Mouse (Mus musculus) limb, embryonic 12.5 days (tissue): Measurements from ENCODE around the gene Tnfrsf11a. TPM values are rescaled to one million over a fixed set of nuclear protein-coding genes. Genes with fewer than 3 reads are reported as not detected.

Source experiments
- ATAC-seq: fragments of 200-750 bp; cut with Nextera tagmentation; 2 replicates; pipeline ENCODE4 v1.8.0; 2017; ENCODE audit warnings: low read depth, moderate TSS enrichment; ENCODE audit not compliant: insufficient number of reproducible peaks, insufficient read depth, low FRiP score, low TSS enrichment
- H3K27ac ChIP-seq: fragments of 300-500 bp; sonication (generic); 2 replicates; pipeline ENCODE4 v1.5.1; 2016; ENCODE audit warnings: mild to moderate bottlenecking, moderate library complexity
- H3K27me3 ChIP-seq: fragments of 300-500 bp; sonication (generic); 2 replicates; pipeline ENCODE4 v1.6.1; 2016; ENCODE audit warnings: mild to moderate bottlenecking, moderate library complexity
- H3K36me3 ChIP-seq: fragments of 300-500 bp; sonication (generic); 2 replicates; pipeline ENCODE4 v1.6.1; 2016; ENCODE audit warnings: mild to moderate bottlenecking, moderate library complexity
- H3K4me1 ChIP-seq: fragments of 300-500 bp; sonication (generic); replicated peaks from 2 replicates; pipeline ENCODE4 v1.6.1; 2016
- H3K4me2 ChIP-seq: fragments of 300-500 bp; sonication (generic); 2 replicates; pipeline ENCODE4 v1.6.1; 2016; ENCODE audit warnings: mild to moderate bottlenecking, moderate library complexity
- H3K4me3 ChIP-seq: fragments of 300-500 bp; sonication (generic); replicated peaks from 2 replicates; pipeline ENCODE4 v1.5.1; 2016; ENCODE audit warnings: mild to moderate bottlenecking
- H3K9ac ChIP-seq: fragments of 300-500 bp; sonication (generic); replicated peaks from 2 replicates; pipeline ENCODE4 v1.6.1; 2016; ENCODE audit warnings: mild to moderate bottlenecking, moderate library complexity
- H3K9me3 ChIP-seq: fragments of 300-500 bp; sonication (generic); 2 replicates; pipeline ENCODE4 v1.6.1; 2016; ENCODE audit warnings: mild to moderate bottlenecking, moderate library complexity
- WGBS: fragments of 180-500 bp; shearing (Covaris S2); methylation state at CpG from one replicate; pipeline ENCODE4 v1.1.7; 2016; 5-methylcytosine and 5-hydroxymethylcytosine counted together
- polyA plus RNA-seq: library from polyadenylated mRNA; unstranded; fragments of >200 nt; fragmentation: Nextera tagmentation; extraction: Ambion mirVana; gene quantifications from 2 replicates; pipeline ENCODE4 v1.2.1, GENCODE M21; 2016

The Tnfrsf11a gene
- polyA plus RNA-seq, 1 experiment from 2014 or later: 0.44 TPM

DNA sequence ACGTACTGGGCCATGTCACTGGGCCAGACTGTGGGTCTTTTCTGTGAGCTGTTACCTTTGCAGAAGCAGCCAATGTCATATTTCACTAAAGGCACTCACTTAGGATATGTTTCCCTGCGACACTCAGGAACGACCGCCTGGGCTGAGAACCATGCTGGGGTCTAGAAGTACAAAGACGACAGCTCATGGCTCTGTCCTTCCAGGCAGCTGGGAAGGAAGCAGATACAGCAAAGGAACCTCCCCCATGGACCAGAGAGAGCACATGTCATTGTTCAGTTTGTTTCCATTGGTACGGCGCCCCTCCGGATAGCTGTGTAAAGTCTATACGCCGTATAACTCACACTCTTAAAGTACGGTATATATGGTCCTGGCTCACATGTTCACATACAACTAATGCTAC is 97.9 kb downstream of the Tnfrsf11a start:
- ATAC-seq: no peak
- peaks cover 17% of the 10 kb centered on the region; the same call in 1 of the 2 replicates for H3K27me3 ChIP-seq
- WGBS: 90% methylated on average over 11 of the region's 11 CpGs
- no peaks in the 10 kb centered on the region for H3K9me3 ChIP-seq
- peaks cover 10% of the 10 kb centered on the region for H3K4me1 ChIP-seq
- H3K9ac ChIP-seq: no peak overlapping the region
- H3K4me2 ChIP-seq: no peak overlapping the region
- no peak overlapping the region for H3K27ac ChIP-seq
- H3K4me3 ChIP-seq: no peak overlapping the region
- H3K36me3 ChIP-seq: no peaks in the 10 kb centered on the region

DNA sequence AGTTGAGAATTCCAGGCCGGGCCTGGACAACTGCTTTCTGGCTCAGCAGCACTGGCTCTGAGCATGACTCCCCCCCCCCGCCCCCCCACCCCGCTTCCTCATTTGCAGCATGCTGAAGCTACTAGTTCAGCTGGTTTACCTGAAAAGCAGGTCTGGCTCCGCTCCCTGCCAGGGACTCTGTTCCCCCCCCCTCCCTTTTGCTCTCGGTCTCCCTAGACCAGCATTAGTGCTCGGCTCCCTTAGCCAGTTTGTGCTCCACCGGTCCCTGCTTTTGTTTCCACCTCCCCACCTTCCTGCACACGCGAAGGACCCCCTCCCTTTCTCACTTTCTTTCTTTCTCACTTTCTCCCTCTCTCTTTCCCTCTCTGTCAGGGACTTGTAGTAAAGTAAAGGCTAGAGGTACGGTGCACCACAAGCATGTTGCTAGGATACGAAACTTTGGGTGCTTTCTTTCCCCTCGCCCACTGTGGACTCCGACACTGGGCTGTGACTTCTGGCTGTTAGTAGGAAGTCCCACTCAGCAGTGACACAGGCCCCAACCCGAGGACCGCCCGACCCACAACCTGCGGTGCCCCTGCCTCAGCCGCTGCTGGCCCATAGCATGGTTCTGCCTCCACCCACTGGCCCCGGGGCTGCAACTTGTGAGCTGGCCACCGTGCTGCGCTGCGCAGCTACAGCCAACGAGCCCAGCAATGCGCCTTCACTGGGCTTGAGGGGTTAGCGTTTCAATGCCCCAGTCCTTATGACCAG is 100.2 kb downstream of the Tnfrsf11a start:
- Histone ChIP-seq H3K9me3 (no peaks in the 10 kb centered on the region), H3K27me3 (peaks cover 17% of the 10 kb centered on the region; the same call in 1 of the 2 replicates), H3K4me1 (peaks cover 10% of the 10 kb centered on the region), H3K27ac (no peak overlapping the region), H3K4me2 (peak overlapping the region; percentile 58), H3K9ac (peak overlapping the region; percentile 37; the same call in 1 of the 2 replicates), H3K36me3 (no peaks in the 10 kb centered on the region), H3K4me3 (peak overlapping the region; percentile 33)
- ATAC-seq: peak; percentile 67; the same call in 1 of the 2 replicates
- WGBS: 13% methylated on average over 25 of the region's 25 CpGs

DNA sequence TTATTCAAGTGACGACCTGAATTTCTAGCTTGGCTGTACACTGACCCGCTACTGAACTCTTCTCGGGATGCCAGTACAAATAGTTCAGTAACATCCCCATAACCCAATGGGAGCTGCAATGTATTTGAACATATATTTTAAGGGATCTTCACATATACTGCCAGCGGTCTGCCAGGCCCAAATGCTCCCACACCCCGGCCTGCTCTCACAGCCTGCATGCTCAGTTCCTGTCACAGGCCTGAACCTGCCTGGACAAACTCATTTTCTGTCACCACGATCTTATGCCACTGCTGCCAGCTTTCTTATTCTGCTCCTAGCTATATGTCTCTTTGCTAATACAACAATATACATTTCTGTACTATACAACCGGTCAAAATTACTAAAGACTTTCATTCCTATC is 100.9 kb downstream of the Tnfrsf11a start:
- Histone ChIP-seq H3K27ac (no peak overlapping the region), H3K36me3 (no peaks in the 10 kb centered on the region), H3K9ac (no peak overlapping the region), H3K4me1 (peaks cover 10% of the 10 kb centered on the region), H3K4me3 (no peak overlapping the region), H3K9me3 (no peaks in the 10 kb centered on the region), H3K27me3 (peaks cover 17% of the 10 kb centered on the region; the same call in 1 of the 2 replicates), H3K4me2 (peak overlapping the region; percentile 58; the same call in 1 of the 2 replicates)
- no peak for ATAC-seq
- WGBS: 72% methylated on average over 7 of the region's 7 CpGs

DNA sequence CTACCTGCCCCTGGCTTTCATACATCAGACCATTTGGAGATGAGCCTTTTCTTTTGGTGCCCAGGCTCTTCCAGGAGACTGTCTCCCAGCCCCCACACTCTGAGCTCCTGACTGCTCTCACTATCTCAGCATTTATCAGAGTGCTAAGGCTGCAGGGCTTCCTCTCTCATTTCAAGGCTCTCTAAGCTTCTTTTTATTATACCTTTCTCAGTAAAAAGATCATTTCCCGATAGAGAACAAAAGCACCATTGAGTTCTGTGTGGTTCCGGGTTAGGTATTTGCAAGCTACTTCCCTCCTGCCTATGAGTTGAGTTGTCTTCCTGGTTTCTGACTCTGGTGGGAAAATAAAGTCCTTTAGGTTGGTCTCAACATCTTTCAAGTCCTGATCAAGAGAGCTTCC is 103.0 kb downstream of the Tnfrsf11a start:
- H3K27me3 ChIP-seq: peaks cover 17% of the 10 kb centered on the region; the same call in 1 of the 2 replicates
- no peak overlapping the region for H3K9ac ChIP-seq
- H3K4me2 ChIP-seq: no peak overlapping the region
- H3K4me1 ChIP-seq: peaks cover 10% of the 10 kb centered on the region
- WGBS: 83% methylated on average over 2 of the region's 2 CpGs
- no peak overlapping the region for H3K4me3 ChIP-seq
- no peaks in the 10 kb centered on the region for H3K9me3 ChIP-seq
- ATAC-seq: no peak
- no peak overlapping the region for H3K27ac ChIP-seq
- no peaks in the 10 kb centered on the region for H3K36me3 ChIP-seq

DNA sequence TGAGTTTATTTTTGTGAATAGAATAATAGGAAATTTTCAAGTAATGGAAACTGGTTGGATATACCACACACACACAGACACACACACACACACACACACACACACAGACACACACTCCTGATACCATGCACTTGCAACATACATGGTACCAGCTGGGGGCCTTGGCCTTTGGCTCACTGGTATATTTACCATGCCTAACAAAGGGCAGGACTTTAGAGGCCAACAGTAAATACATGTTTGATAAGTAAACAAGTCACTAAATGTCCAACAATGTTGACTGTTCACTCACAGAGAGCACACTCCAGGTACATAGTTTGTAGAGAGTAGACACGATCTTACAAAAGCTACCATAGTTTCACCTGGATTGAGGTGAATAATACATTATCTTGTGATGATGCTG is 104.6 kb downstream of the Tnfrsf11a start:
- no peak for ATAC-seq

DNA sequence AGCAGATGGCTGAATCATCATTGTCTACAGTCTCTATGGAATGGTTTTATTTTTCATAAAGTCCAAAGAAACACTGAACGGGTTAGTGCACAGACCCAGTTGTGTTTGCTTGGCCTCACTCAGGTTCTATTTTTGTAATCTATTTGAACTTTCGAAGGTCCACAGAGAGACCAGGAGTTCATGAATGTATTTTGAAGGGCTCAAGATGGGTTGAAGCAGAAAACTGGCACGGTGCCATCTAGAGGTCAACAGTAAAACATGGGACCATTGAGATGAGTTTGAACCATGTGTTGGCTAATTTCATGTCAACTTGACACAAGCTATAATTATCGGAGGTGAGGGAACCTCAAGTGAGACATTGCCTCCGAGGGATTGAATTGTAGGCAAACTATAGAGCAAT is 105.1 kb downstream of the Tnfrsf11a start:
- Histone ChIP-seq H3K4me1 (peaks cover 5% of the 10 kb centered on the region), H3K4me2 (no peak overlapping the region), H3K36me3 (no peaks in the 10 kb centered on the region), H3K27ac (no peak overlapping the region), H3K9me3 (no peaks in the 10 kb centered on the region), H3K9ac (no peak overlapping the region), H3K4me3 (no peak overlapping the region), H3K27me3 (peaks cover 8% of the 10 kb centered on the region; the same call in 1 of the 2 replicates)
- WGBS: 86% methylated on average over 5 of the region's 5 CpGs
- no peak for ATAC-seq

More for the DNA sequence above, 104.6 kb downstream of the Tnfrsf11a start:
- H3K36me3 ChIP-seq: no peaks in the 10 kb centered on the region
- peaks cover 10% of the 10 kb centered on the region for H3K4me1 ChIP-seq
- H3K9ac ChIP-seq: no peak overlapping the region
- H3K27ac ChIP-seq: no peak overlapping the region
- no peak overlapping the region for H3K4me3 ChIP-seq
- peaks cover 13% of the 10 kb centered on the region; the same call in 1 of the 2 replicates for H3K27me3 ChIP-seq
- no peaks in the 10 kb centered on the region for H3K9me3 ChIP-seq
- H3K4me2 ChIP-seq: no peak overlapping the region
- 93% methylated on average over 1 of the region's 1 CpGs for WGBS

DNA sequence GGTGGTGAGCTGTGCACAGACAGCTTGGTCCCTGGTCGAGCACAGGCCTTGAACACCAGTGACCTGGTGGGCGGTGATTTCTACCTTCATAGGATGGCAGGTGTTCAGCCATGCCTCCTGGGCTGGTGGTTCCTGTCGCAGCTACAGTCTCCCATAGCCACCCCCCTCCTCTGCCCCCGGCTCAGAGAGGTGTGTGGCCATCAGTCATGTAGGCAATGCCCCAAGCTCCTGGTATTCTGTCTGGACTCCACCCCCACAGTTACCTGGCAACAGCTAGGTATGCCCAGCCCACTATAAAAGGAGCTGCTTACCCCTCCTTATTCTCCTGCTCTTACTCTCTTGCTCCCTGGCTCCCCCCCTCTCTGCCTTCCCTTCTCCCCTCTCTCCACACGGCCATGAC is 105.8 kb downstream of the Tnfrsf11a start:
- WGBS: 66% methylated on average over 5 of the region's 5 CpGs
- no peak overlapping the region for H3K4me2 ChIP-seq
- ATAC-seq: no peak
- H3K9me3 ChIP-seq: no peaks in the 10 kb centered on the region
- no peak overlapping the region for H3K27ac ChIP-seq
- no peak overlapping the region for H3K9ac ChIP-seq
- H3K4me1 ChIP-seq: 0 out of 2 replicates have a peak, but pooled peaks cover under 1% of the 10 kb centered on the region
- 0 out of 2 replicates have a peak, but pooled peaks cover 4% of the 10 kb centered on the region for H3K27me3 ChIP-seq
- H3K36me3 ChIP-seq: no peaks in the 10 kb centered on the region
- no peak overlapping the region for H3K4me3 ChIP-seq

DNA sequence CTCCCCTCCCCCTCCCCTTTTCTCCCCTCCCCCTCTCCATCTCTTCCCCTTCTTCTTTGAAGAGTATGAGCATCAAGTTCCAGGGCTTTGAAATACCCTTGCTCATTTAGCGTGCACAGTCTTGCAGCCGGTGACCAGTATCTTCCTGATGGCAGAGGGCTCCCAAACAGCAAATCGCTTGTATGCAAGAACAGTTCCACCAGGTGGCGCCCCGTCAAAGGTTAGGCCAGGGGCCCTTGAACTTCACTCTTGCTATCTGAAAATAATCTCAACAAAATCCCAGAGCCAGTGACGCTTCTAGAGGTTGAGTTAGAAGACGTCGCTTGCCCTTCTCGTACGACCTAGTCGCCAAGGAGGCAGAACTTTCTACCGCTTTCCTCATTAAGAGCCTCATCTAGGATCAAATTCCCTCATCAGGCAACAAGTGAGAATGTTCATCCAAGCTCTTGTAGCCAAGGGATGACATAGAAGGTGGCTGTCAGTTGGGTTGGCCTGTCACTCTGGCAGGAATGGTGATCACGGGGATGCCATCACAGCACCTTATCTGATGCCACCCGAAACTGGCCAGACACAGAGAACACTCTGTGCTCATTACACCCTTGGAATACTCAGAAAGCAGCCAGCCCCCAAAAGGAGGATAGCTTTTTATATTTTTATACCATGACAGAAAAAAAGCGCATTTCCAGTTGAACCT is 110.7 kb downstream of the Tnfrsf11a start:
- Histone ChIP-seq H3K27ac (no peak overlapping the region), H3K27me3 (no peaks in the 10 kb centered on the region), H3K9ac (no peak overlapping the region), H3K4me1 (no peaks in the 10 kb centered on the region), H3K36me3 (no peaks in the 10 kb centered on the region), H3K9me3 (no peaks in the 10 kb centered on the region), H3K4me3 (no peak overlapping the region), H3K4me2 (no peak overlapping the region)
- 36% methylated on average over 15 of the region's 15 CpGs for WGBS
- ATAC-seq: peak; percentile 60; the same call in 1 of the 2 replicates

DNA sequence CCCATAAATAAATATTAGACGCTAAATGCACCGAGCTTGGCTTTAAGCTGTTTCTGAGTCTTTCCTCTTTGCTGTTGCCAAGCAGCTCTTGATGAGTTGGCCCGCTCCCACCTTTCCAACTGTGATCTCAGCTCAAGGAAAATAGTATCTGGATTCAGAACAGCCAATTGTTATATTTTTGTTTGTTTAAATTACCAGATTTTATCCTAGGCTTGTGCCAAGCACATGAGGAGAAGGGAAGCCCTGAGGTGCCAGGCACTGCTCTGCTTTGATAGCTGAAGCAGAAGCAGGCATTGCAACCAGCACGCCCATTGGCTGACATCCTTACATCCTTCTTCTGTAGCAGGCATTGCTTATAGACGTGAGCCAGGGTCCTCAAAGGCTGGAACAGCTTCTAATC is 114.5 kb downstream of the Tnfrsf11a start:
- no peak overlapping the region for H3K4me2 ChIP-seq
- H3K9me3 ChIP-seq: no peaks in the 10 kb centered on the region
- no peaks in the 10 kb centered on the region for H3K36me3 ChIP-seq
- no peak overlapping the region for H3K4me3 ChIP-seq
- no peaks in the 10 kb centered on the region for H3K27me3 ChIP-seq
- no peak for ATAC-seq
- 77% methylated on average over 5 of the region's 5 CpGs for WGBS
- H3K27ac ChIP-seq: no peak overlapping the region
- H3K4me1 ChIP-seq: no peaks in the 10 kb centered on the region
- no peak overlapping the region for H3K9ac ChIP-seq
